Mouse (Mus musculus): ENCODE measurements around the gene Rbm17.

The Rbm17 gene

GRCm38 (mm10) chr2:11587996-11588395 lies 16.0 kb downstream of the Rbm17 start:
- no peak for DNase-seq

- DNase-seq: no peak
Observed at GRCm38 (mm10) chr2:11579399-11579798, 24.6 kb downstream of the Rbm17 start.

- DNase-seq: no peak
Observed at GRCm38 (mm10) chr2:11578187-11578586, 25.8 kb downstream of the Rbm17 start.

GRCm38 (mm10) chr2:11573684-11574083 lies 30.3 kb downstream of the Rbm17 start:
- no peak for DNase-seq

- DNase-seq: no peak
Observed at GRCm38 (mm10) chr2:11571004-11571535, 32.9 kb downstream of the Rbm17 start.

- DNase-seq: no peak
Observed at GRCm38 (mm10) chr2:11568471-11568870, 35.5 kb downstream of the Rbm17 start.

GRCm38 (mm10) chr2:11567781-11568362 lies 36.1 kb downstream of the Rbm17 start:
- DNase-seq: peak; percentile 29

- no peak for DNase-seq
Observed at GRCm38 (mm10) chr2:11566898-11567297, 37.1 kb downstream of the Rbm17 start.

- no peak for DNase-seq
Observed at GRCm38 (mm10) chr2:11566241-11566640, 37.7 kb downstream of the Rbm17 start.

GRCm38 (mm10) chr2:11564768-11565167 lies 39.2 kb downstream of the Rbm17 start:
- DNase-seq: no peak

- no peak for DNase-seq
Observed at GRCm38 (mm10) chr2:11563256-11563655, 40.7 kb downstream of the Rbm17 start.

GRCm38 (mm10) chr2:11558654-11559053 lies 45.3 kb downstream of the Rbm17 start:
- DNase-seq: no peak

- DNase-seq: no peak
Observed at GRCm38 (mm10) chr2:11557244-11557643, 46.7 kb downstream of the Rbm17 start.

GRCm38 (mm10) chr2:11555316-11555715 lies 48.6 kb downstream of the Rbm17 start:
- DNase-seq: no peak

GRCm38 (mm10) chr2:11553471-11554400 lies 50.2 kb downstream of the Rbm17 start, which contains the start of gene Pfkfb3:
Gene Pfkfb3 (minus strand): TSS chr2:11554077.
- peak; percentile 80 for DNase-seq

- peak; percentile 45 for DNase-seq
Observed at GRCm38 (mm10) chr2:11552966-11553451, 50.9 kb downstream of the Rbm17 start.

GRCm38 (mm10) chr2:11552297-11552821 lies 51.6 kb downstream of the Rbm17 start:
- DNase-seq: peak; percentile 37

GRCm38 (mm10) chr2:11551726-11552125 lies 52.2 kb downstream of the Rbm17 start:
- no peak for DNase-seq

- DNase-seq: no peak
Observed at GRCm38 (mm10) chr2:11548508-11548907, 55.4 kb downstream of the Rbm17 start.

- DNase-seq: peak; percentile 46
Observed at GRCm38 (mm10) chr2:11547609-11548008, 56.3 kb downstream of the Rbm17 start.

GRCm38 (mm10) chr2:11546091-11546490 lies 57.9 kb downstream of the Rbm17 start:
- no peak for DNase-seq

GRCm38 (mm10) chr2:11545380-11545779 lies 58.6 kb downstream of the Rbm17 start:
- DNase-seq: no peak

- no peak for DNase-seq
Observed at GRCm38 (mm10) chr2:11544342-11544741, 59.6 kb downstream of the Rbm17 start.
